Mouse (Mus musculus) CD4-positive, CD25-positive, alpha-beta regulatory T cell (primary cell): ENCODE results near the gene Gorasp1. TPM values are rescaled to one million over a fixed set of nuclear protein-coding genes. Genes with fewer than 3 reads are reported as not detected.

Experiments
- polyA plus RNA-seq: library from polyadenylated mRNA; unstranded; fragments of 100-300 nt; shearing (Covaris generic); gene quantifications from one replicate; pipeline ENCODE4 v1.2.1, GENCODE M21; 2017

Gorasp1 gene
- polyA plus RNA-seq = 13.8 TPM

GRCm38 (mm10) chr9:119937005-119937773 lies at the start of gene Gorasp1, which contains the start of gene Ttc21a:
TSS of gene Gorasp1 (minus strand) at chr9:119937565.
TSS of gene Ttc21a (plus strand) at chr9:119937606.

DNA sequence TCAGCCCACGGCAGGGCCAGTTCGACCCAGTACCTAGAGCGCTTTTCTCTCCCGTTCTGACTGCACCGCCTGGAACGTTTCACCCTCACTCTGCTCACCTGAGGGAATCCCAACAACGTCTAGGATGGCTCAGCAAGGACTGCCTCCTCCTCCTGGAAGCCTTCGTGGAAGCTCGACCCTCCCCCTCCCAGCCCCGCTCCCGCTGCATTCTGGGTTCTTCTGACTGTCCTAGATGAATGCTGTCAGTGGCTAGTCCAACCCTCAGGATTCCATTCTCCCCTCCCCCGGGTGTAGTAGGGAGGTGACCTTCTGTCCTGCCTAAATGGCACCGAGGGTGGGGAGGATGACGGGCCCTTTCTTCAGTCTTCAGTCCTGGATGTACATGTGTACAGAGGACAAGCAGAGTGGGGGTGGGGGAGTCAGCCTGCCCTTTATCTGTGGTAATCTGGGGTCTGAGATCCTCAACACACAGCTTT lies 47.2 kb upstream of the Gorasp1 start, which contains the start of gene Csrnp1:
Gene Csrnp1 (minus strand): TSS at position 123 of the 476 bp plus-strand sequence.

GRCm38 (mm10) chr9:119894339-119895009 lies 42.9 kb downstream of the Gorasp1 start, which contains the start of gene Wdr48:
TSS of gene Wdr48 (plus strand) at chr9:119894878.

Other genes starting within 250 kb of the Gorasp1 start
- gene Scn10a, start 218.2 kb downstream of the Gorasp1 start, polyA plus RNA-seq = 0.07 TPM
- 0.68 TPM for gene Scn11a, start 112.1 kb downstream of the Gorasp1 start, polyA plus RNA-seq
- 58.3 TPM for gene Wdr48, start 42.7 kb downstream of the Gorasp1 start, polyA plus RNA-seq
- gene Ttc21a, start within 50 bp of the Gorasp1 start, polyA plus RNA-seq = not detected
- gene Csrnp1, start 47.1 kb upstream of the Gorasp1 start, polyA plus RNA-seq = 78.2 TPM
- gene Xirp1, start 86.0 kb upstream of the Gorasp1 start, polyA plus RNA-seq = not detected
- gene Cx3cr1, start 132.3 kb upstream of the Gorasp1 start, polyA plus RNA-seq = not detected
- 73.1 TPM for gene Ccr8, start 154.5 kb upstream of the Gorasp1 start, polyA plus RNA-seq
- gene Slc25a38, start 172.8 kb upstream of the Gorasp1 start, polyA plus RNA-seq = 48.3 TPM
- 1,368 TPM for gene Rpsa, start 190.1 kb upstream of the Gorasp1 start, polyA plus RNA-seq
- 0.14 TPM for gene Mobp, start 212.1 kb upstream of the Gorasp1 start, polyA plus RNA-seq